Mouse (Mus musculus) heart, embryonic 16.5 days (tissue): ENCODE measurements around the gene Stn1. TPM values are rescaled to one million over a fixed set of nuclear protein-coding genes. Genes with fewer than 3 reads are reported as not detected.

Source experiments
- ATAC-seq: fragments of 200-750 bp; cut with Nextera tagmentation; replicated peaks from 2 replicates; pipeline ENCODE4 v1.8.0; 2017; ENCODE audit warnings: moderate number of reproducible peaks; ENCODE audit not compliant: insufficient read depth, low FRiP score; ENCODE audit errors: extremely low read depth
- H3K27ac ChIP-seq: fragments of 300-500 bp; sonication (generic); 2 replicates; pipeline ENCODE4 v1.5.1; 2014; ENCODE audit warnings: mild to moderate bottlenecking, low read length, control low read depth, moderate library complexity
- H3K27me3 ChIP-seq: fragments of 300-500 bp; sonication (generic); 2 replicates; pipeline ENCODE4 v1.6.1; 2014; ENCODE audit warnings: low read length, mixed read lengths; ENCODE audit not compliant: control insufficient read depth, insufficient read depth
- H3K36me3 ChIP-seq: fragments of 300-500 bp; sonication (generic); 2 replicates; pipeline ENCODE4 v1.6.1; 2014; ENCODE audit not compliant: control insufficient read depth, insufficient read depth
- H3K4me1 ChIP-seq: fragments of 300-500 bp; sonication (generic); 2 replicates; pipeline ENCODE4 v1.6.1; 2014; ENCODE audit warnings: low read length, mixed read lengths; ENCODE audit not compliant: control insufficient read depth, insufficient read depth
- H3K4me2 ChIP-seq: fragments of 300-500 bp; sonication (generic); 2 replicates; pipeline ENCODE4 v1.6.1; 2014; ENCODE audit warnings: low read depth, mild to moderate bottlenecking, control low read depth, low read length
- H3K4me3 ChIP-seq: fragments of 300-500 bp; sonication (generic); 2 replicates; pipeline ENCODE4 v1.5.1; 2014; ENCODE audit warnings: mild to moderate bottlenecking, control low read depth, low read length
- H3K9ac ChIP-seq: fragments of 300-500 bp; sonication (generic); 2 replicates; pipeline ENCODE4 v1.6.1; 2014; ENCODE audit warnings: low read length, control low read depth
- H3K9me3 ChIP-seq: fragments of 300-500 bp; sonication (generic); replicated peaks from 2 replicates; pipeline ENCODE4 v1.6.1; 2016; ENCODE audit warnings: low read length; ENCODE audit not compliant: control insufficient read depth
- WGBS: fragments of 180-500 bp; shearing (Covaris S2); extraction: QIAGEN DNeasy Blood & Tissue Kit; methylation state at CpG from one replicate; pipeline ENCODE4 v1.1.7; 2014; 5-methylcytosine and 5-hydroxymethylcytosine counted together
- polyA plus RNA-seq: library from polyadenylated mRNA; unstranded; fragments of >200 nt; fragmentation: Nextera tagmentation; extraction: Ambion mirVana; gene quantifications from 2 replicates; pipeline ENCODE4 v1.2.1, GENCODE M21; 2015

The Stn1 gene
- polyA plus RNA-seq, 1 experiment from 2014 or later = 38.5 TPM

DNA sequence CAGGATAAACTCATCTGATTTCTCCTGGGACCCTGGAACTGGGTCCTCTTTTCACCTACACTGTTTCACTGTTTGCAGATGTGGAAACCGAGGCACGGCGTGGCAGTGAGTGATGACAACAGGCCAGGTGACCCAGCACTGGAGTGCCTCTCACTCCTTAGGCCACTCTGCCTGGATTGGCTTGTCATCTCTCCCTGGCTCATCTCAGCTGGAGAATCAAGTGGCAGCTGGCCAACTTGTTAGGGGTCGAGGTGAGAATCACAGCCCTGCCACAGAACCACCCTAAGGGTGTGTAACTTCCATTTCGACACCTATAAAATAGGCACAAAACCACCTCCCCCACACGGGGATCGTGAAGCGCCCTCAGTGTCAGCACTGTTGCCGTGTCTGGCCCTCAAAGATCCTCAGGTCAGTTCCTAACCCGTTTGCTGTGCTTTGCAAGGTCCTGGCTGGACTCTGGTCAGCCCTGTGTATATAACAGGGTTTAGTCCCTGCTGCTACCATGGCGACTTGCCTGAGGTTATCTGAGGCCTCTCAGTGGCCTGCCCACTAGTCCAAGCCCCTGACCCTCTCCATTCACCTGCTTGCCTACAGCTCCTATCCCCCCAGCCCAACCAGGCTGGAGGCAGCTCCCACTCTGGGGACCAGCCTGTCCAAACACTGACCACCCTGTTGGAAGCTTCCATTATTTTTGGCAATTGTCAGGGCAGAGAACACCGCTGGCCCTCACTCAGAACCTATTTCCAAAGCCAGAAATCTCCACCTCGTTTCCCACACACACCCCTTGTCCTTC is 79.4 kb downstream of the Stn1 start:
- WGBS = 36% methylated on average over 13 of the region's 13 CpGs
- H3K27me3 ChIP-seq = no peaks in the 10 kb centered on the region
- 0 out of 2 replicates have a peak, but pooled peaks cover 4% of the 10 kb centered on the region for H3K36me3 ChIP-seq
- 0 out of 2 replicates have a peak overlapping the region, but pooled peaks have one; percentile 23 for H3K4me2 ChIP-seq
- H3K9ac ChIP-seq = peak overlapping the region; percentile 40
- no peak overlapping the region for H3K4me3 ChIP-seq
- H3K27ac ChIP-seq = peak overlapping the region; percentile 51
- no peaks in the 10 kb centered on the region for H3K9me3 ChIP-seq
- peaks cover 87% of the 10 kb centered on the region for H3K4me1 ChIP-seq
- no peak for ATAC-seq

DNA sequence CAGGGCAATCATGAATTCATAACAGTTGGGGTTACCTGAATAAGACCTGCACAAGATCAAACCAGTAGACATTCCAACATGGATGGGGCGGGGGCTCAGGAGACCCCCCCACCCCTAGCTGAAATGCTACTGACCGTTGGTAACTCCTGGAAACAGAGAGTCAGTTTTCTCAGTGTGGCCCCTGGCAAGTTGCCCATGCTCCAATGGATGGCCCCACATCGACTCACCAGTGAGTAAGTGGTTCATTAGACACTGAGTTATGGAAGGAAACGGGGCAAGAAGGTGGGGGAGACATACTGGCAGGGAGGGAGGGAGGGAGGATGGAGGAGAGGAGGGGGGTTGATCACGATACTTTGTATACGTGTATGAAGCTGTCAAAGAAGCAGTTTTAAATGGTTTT is 81.3 kb downstream of the Stn1 start:
- 65% methylated on average over 6 of the region's 6 CpGs for WGBS
- Histone ChIP-seq H3K9ac (no peak overlapping the region), H3K9me3 (no peaks in the 10 kb centered on the region), H3K36me3 (no peaks in the 10 kb centered on the region), H3K4me2 (no peak overlapping the region), H3K4me3 (no peak overlapping the region), H3K27ac (no peak overlapping the region), H3K27me3 (no peaks in the 10 kb centered on the region), H3K4me1 (peaks cover 92% of the 10 kb centered on the region)
- ATAC-seq = no peak

- H3K36me3 ChIP-seq = no peaks in the 10 kb centered on the region
- peaks cover 94% of the 10 kb centered on the region for H3K4me1 ChIP-seq
- H3K27me3 ChIP-seq = no peaks in the 10 kb centered on the region
- H3K27ac ChIP-seq = peak overlapping the region; percentile 92
- no peaks in the 10 kb centered on the region for H3K9me3 ChIP-seq
- WGBS = 63% methylated on average over 15 of the region's 15 CpGs
- H3K9ac ChIP-seq = peak overlapping the region; percentile 61
- peak overlapping the region; percentile 22; the same call in 1 of the 2 replicates for H3K4me2 ChIP-seq
- ATAC-seq = no peak
- H3K4me3 ChIP-seq = no peak overlapping the region
Measured at GRCm38 (mm10) chr19:47455001-47455755, 82.1 kb downstream of the Stn1 start.

DNA sequence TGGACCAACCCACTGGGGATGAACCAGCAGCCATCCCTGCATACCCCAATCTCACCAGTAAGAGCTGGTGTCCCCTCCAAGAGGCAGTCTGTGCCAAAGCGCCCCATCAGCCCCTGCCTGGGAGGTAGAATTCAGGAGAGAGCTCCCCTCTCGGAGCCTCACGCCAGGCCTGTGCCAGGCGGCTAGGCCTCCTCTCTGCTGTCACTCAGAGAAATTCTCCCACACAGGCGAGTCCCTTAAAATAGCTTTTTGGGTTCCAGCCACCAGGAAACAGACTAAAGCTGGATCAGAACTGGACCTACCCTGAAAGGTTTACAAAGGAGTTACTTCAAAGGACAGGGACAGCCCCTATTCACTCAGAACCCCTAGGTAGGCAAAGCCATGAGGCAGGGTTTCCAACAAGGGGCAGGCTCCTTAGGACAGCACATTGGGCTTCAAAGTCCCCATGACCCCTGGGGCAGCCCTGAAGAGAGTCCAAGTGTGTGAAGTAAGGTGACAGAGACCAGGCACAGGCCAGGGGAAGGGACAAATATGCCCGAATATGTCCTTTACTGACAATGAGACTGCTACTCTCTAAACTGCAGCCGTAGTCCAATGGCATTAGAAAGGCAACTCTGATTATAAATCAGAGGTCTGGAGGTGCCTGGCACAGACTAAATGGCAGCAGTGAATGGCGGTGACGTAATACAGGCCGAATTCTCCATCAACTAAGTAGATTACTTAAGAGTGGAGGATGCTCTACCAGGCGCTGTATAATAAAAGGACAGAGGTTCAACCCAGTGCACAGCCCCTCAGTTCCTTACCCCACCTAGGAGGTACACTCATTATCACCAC is 82.9 kb downstream of the Stn1 start:
- Histone ChIP-seq H3K36me3 (no peaks in the 10 kb centered on the region), H3K9ac (peak overlapping the region; percentile 61), H3K4me2 (peak overlapping the region; percentile 22), H3K27ac (peak overlapping the region; percentile 92), H3K27me3 (no peaks in the 10 kb centered on the region), H3K9me3 (no peaks in the 10 kb centered on the region), H3K4me3 (no peak overlapping the region), H3K4me1 (peaks cover 95% of the 10 kb centered on the region)
- peak; percentile 54 for ATAC-seq
- 31% methylated on average over 11 of the region's 11 CpGs for WGBS

- no peak for ATAC-seq
- Histone ChIP-seq H3K27me3 (no peaks in the 10 kb centered on the region), H3K4me2 (no peak overlapping the region), H3K4me3 (no peak overlapping the region), H3K9me3 (no peaks in the 10 kb centered on the region), H3K27ac (peak overlapping the region; percentile 92), H3K9ac (peak overlapping the region; percentile 61), H3K36me3 (no peaks in the 10 kb centered on the region), H3K4me1 (peaks cover 95% of the 10 kb centered on the region)
- 89% methylated on average over 7 of the region's 7 CpGs for WGBS
Measured at GRCm38 (mm10) chr19:47453352-47453751, 84.0 kb downstream of the Stn1 start.

- WGBS = 44% methylated on average over 10 of the region's 10 CpGs
- Histone ChIP-seq H3K4me1 (peaks cover 95% of the 10 kb centered on the region), H3K4me2 (no peak overlapping the region), H3K36me3 (no peaks in the 10 kb centered on the region), H3K27me3 (no peaks in the 10 kb centered on the region), H3K4me3 (no peak overlapping the region), H3K9ac (no peak overlapping the region), H3K27ac (peak overlapping the region; percentile 72), H3K9me3 (no peaks in the 10 kb centered on the region)
- no peak for ATAC-seq
Measured at GRCm38 (mm10) chr19:47452682-47453081, 84.6 kb downstream of the Stn1 start.

DNA sequence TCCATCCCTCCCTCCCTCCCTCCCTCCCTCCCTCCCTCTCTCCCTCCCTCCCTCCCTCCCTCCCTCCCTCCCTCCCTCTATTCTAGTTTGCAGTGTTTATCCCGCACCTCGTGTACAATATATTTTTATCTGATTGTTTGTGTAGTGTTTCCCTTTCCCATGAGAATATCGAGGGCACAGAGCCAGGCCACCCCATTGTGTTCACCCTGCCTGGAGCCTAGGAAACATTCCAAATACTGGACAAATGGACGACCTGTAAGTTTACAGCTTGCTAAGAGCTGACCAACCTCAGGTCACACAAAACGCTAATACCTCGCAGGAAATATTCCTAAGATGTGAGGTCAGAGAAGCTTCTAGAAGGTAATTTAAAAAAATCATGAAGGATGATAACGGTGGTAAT is 85.1 kb downstream of the Stn1 start:
- H3K4me1 ChIP-seq = peaks cover 95% of the 10 kb centered on the region
- no peaks in the 10 kb centered on the region for H3K9me3 ChIP-seq
- no peak for ATAC-seq
- WGBS = 50% methylated on average over 7 of the region's 7 CpGs
- H3K4me2 ChIP-seq = no peak overlapping the region
- no peaks in the 10 kb centered on the region for H3K27me3 ChIP-seq
- H3K9ac ChIP-seq = no peak overlapping the region
- no peak overlapping the region for H3K4me3 ChIP-seq
- H3K36me3 ChIP-seq = no peaks in the 10 kb centered on the region
- peak overlapping the region; percentile 72 for H3K27ac ChIP-seq

- H3K27ac ChIP-seq = peak overlapping the region; percentile 79
- H3K9me3 ChIP-seq = no peaks in the 10 kb centered on the region
- ATAC-seq = no peak
Measured at GRCm38 (mm10) chr19:47451476-47452113, 85.7 kb downstream of the Stn1 start.

More at GRCm38 (mm10) chr19:47451476-47452113, 85.7 kb downstream of the Stn1 start:
- Histone ChIP-seq H3K4me3 (no peak overlapping the region), H3K4me1 (peaks cover 96% of the 10 kb centered on the region), H3K9ac (no peak overlapping the region), H3K27me3 (no peaks in the 10 kb centered on the region), H3K4me2 (no peak overlapping the region), H3K36me3 (no peaks in the 10 kb centered on the region)
- WGBS = 71% methylated on average over 10 of the region's 10 CpGs
